Mouse (Mus musculus) frontal cortex, postnatal 14 days (tissue): ENCODE measurements around the gene Plekha6.

Experiments
- DNase-seq, 2 experiments: peaks; one replicate each; pipeline ENCODE4 v3.0.0; 2022; ENCODE audit warnings: low spot score in 2 of 2

The Plekha6 gene

GRCm38 (mm10) chr1:133270336-133270735, 106.3 kb downstream of the Plekha6 start:
- DNase-seq, result no peak

GRCm38 (mm10) chr1:133274163-133274562, 110.2 kb downstream of the Plekha6 start:
- no peak for DNase-seq

GRCm38 (mm10) chr1:133276983-133277382, 113.0 kb downstream of the Plekha6 start:
- DNase-seq, result no peak

GRCm38 (mm10) chr1:133278539-133278938, 114.5 kb downstream of the Plekha6 start:
- no peak for DNase-seq

GRCm38 (mm10) chr1:133278946-133279631, 115.1 kb downstream of the Plekha6 start:
- DNase-seq, result no peak

DNA sequence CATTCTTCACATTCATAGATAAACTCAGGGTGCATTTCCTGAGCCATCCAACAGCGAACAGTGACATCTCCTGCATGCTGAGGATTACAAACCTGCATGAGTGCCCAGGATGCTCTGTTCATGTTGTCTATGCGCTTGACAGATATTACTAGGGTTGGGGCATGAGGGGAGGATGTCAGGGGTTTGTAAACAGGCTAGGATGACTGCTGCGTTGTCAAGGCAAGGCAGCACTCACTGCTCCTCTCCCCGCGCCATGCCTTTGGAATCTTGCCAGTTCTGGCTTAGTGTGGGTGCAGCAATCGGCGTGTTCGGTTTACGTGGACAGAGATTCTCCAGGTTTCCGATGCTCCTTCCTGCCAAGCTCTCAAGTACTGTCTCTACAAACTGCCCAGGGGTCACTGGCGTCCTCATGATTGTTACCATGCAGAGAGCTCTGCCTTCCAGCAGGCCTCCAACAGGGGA, 115.7 kb downstream of the Plekha6 start:
- DNase-seq, result no peak

GRCm38 (mm10) chr1:133280537-133280936, 116.5 kb downstream of the Plekha6 start:
- no peak for DNase-seq

GRCm38 (mm10) chr1:133285907-133286306, 121.9 kb downstream of the Plekha6 start:
- DNase-seq, result no peak

- no peak for DNase-seq
Observed at GRCm38 (mm10) chr1:133287051-133287450, 123.0 kb downstream of the Plekha6 start.

- DNase-seq, result no peak
Observed at GRCm38 (mm10) chr1:133287880-133288279, 123.9 kb downstream of the Plekha6 start.

DNA sequence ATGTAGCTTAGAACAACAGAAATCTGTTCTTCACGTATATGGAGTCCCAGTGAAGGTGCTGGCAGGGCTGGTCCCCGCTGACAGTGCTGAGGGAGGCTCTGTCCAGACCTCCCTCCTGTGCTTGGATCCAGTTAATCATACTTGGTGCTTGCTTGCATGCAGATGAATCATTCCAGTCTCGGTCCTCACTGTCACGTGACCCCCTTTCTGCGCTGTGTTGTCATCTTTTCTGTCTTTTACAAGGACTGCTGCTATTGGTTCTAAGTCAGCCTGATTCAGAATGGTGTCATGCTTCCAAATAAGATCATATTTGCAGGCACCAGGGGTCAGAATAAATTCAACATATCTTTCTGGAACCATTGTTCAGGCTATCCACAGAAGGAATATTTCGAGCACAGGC, 127.9 kb downstream of the Plekha6 start:
- no peak for DNase-seq

GRCm38 (mm10) chr1:133292608-133293007, 128.6 kb downstream of the Plekha6 start:
- DNase-seq, result no peak

DNA sequence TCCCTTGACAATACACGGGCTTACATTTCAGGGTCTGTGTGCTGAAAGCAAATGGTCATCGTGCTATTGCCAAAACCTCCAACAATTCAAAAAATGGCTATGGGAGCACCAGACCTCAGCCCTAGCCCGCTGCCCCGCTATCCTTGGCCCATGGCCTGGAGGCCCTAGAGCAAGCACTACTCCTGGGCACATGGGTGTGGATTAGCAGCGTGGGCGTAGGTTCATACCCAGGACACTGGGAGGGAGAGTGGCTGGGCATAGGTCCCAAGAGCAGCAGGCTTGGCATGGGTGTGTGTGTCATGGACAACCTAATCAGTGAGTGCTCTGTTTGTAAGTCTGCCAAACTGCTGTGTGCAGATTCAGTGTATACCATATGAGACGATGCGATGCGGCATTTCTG, 132.4 kb downstream of the Plekha6 start:
- no peak for DNase-seq

DNA sequence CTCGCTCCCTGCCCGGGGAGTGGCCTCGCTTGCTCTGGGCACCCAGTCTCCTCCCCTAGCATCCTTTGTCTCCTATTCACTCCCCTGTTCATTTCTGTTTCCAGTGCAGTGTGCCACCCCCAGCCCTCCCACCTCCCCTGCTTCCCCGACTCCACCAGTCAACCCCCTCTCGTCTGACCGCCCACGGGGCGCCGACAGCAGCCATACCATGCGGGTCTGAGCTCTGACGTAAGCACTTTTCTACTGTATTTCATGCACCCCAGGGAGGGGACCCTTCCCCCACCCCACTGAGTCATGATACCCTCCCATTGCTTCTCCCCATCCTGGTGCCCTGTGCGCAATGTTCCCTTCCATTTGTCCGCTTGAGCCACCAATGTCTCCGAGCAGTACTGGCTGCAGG, 134.8 kb downstream of the Plekha6 start:
- no peak for DNase-seq

GRCm38 (mm10) chr1:133302540-133302939, 138.5 kb downstream of the Plekha6 start:
- no peak for DNase-seq

GRCm38 (mm10) chr1:133306842-133307241, 142.8 kb downstream of the Plekha6 start:
- peak in 1 of 2 experiments; percentile 66 for DNase-seq

GRCm38 (mm10) chr1:133307318-133307717, 143.3 kb downstream of the Plekha6 start:
- DNase-seq, result peak in 1 of 2 experiments; percentile 33

GRCm38 (mm10) chr1:133309652-133310267, 145.8 kb downstream of the Plekha6 start, which contains the start of gene Golt1a:
Gene Golt1a (plus strand): TSS chr1:133309800.
- no peak for DNase-seq

DNA sequence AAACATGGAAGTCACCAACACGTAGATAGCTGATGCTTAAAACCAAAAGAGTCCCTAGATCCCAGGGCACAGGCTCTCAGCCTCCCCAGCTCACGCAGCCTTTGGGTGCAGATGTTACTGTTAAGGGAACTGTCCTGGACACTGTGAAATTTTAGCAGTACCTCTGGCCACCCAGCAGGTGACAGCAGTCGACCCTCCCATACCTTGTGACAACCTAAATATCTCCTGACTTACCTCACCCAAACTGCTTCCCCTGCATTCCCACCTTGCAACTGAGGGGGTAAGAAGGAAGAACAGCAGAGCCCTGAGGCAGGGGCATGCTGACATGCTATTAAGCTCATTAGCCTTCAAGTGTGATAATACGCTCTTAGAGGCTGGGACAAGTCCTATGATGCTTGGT, 147.2 kb downstream of the Plekha6 start:
- DNase-seq, result no peak

DNA sequence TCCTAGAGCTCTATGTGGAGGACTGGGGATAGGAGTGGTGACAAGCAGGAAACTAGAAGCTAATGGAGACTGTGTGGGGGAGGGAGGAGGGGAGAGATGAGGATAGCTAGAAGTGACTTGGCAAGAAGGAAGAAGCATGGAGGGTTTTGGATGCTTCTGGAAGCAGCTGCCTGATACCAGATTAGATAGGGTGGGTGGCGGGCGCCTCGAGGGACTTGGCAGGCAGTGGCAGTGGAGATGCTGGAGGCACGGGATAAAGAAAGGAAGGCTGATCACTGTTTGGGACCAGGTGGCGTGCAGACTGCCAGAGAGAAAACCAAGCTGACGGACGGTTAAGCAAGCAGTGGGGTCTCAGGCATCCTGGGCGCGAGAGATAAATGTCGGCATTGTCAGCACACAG, 147.9 kb downstream of the Plekha6 start:
- peak; percentile 73 to 81 for DNase-seq

GRCm38 (mm10) chr1:133314364-133314763, 150.4 kb downstream of the Plekha6 start:
- peak in 1 of 2 experiments; percentile 40 for DNase-seq

DNA sequence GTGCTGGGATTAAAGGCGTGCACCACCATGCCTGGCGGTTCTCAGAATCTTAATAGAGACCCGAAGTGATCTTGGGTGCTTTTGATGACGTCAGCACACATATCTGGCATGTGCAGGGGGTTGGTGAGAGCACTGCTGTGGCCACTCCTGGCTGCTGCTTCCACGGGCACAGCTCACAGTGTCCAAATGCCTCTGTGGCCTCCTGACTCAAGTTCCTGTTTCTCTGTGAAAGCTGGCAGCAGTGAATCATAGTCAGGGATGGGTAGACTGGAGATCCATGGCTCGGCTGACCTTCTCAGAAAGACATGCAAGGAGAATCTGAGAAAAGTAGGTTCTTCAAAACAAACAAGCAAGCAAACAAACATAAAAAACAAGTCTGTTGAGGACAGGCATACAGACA, 151.8 kb downstream of the Plekha6 start:
- DNase-seq, result no peak

DNA sequence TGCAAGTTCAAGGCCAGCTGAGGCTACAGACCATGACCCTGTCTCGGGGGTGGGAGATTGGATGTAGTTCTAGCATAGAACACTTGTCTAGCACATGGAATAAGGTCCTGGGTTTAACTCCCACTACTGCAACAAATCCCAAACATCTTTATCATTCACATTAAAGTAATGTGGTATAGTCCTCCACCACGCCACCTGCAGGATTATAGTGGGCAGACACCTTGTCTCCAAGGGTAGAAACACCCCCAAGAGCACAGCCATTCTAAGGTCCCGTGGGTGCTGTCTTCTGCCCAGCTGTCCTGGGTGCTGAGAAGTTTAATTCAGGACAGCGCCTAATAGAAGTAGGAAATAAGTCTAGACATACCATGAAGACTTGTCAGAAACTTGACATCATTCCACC, 152.6 kb downstream of the Plekha6 start:
- DNase-seq, result no peak
